ENCODE assay signal across 25 mouse cellular contexts in genomic region chr11:6563201-6563600, GRCm38 (mm10). TPM values are rescaled to one million over a fixed set of nuclear protein-coding genes. Genes with fewer than 3 reads are reported as not detected.
"Had no signal": no experiment of that assay in that cellular context is flagged by ENCODE, and none has a peak within 500 bp of the region (broad histone marks: within the 10 kb centered on the region; RNA-seq: fewer than 3 reads in every experiment).

No protein-coding gene starts in this region.

- H3K27ac ChIP-seq: limb, embryonic 10.5 days; limb, embryonic 13.5 days; liver, embryonic 12.5 days; liver, embryonic 15.5 days; lung, embryonic 15.5 days; midbrain, embryonic 10.5 days; midbrain, embryonic 13.5 days; neural tube, embryonic 12.5 days; neural tube, embryonic 15.5 days had no signal

- H3K4me1 ChIP-seq: limb, embryonic 10.5 days; midbrain, embryonic 10.5 days had no signal

- H3K4me3 ChIP-seq: limb, embryonic 10.5 days; limb, embryonic 13.5 days; liver, embryonic 12.5 days; lung, embryonic 15.5 days; midbrain, embryonic 10.5 days; midbrain, embryonic 13.5 days; neural tube, embryonic 12.5 days; neural tube, embryonic 15.5 days had no signal

- ATAC-seq: intestine, embryonic 16.5 days; liver, embryonic 12.5 days; midbrain, embryonic 13.5 days; midbrain, embryonic 16.5 days had no signal

- H3K4me2 ChIP-seq: limb, embryonic 13.5 days; lung, embryonic 15.5 days; midbrain, embryonic 13.5 days; neural tube, embryonic 12.5 days; neural tube, embryonic 15.5 days had no signal

- H3K9ac ChIP-seq: limb, embryonic 13.5 days; liver, embryonic 12.5 days; liver, embryonic 15.5 days; lung, embryonic 15.5 days; midbrain, embryonic 13.5 days; neural tube, embryonic 12.5 days; neural tube, embryonic 15.5 days had no signal

- H3K9me3 ChIP-seq: limb, embryonic 10.5 days; limb, embryonic 13.5 days; liver, embryonic 12.5 days; liver, embryonic 15.5 days; lung, embryonic 15.5 days; midbrain, embryonic 10.5 days; midbrain, embryonic 13.5 days; neural tube, embryonic 12.5 days; neural tube, embryonic 15.5 days had no signal

- H3K27me3 ChIP-seq: limb, embryonic 13.5 days; liver, embryonic 12.5 days; liver, embryonic 15.5 days; lung, embryonic 15.5 days; midbrain, embryonic 13.5 days; neural tube, embryonic 12.5 days; neural tube, embryonic 15.5 days had no signal

- H3K36me3 ChIP-seq: lung, embryonic 15.5 days had no signal

- DNase-seq: kidney, adult 18-20 months; kidney, adult 9 months; kidney, postnatal 14 days; kidney, postnatal 4 days; layer of hippocampus, adult 9-11 months; liver; lung, adult 18-20 months; lung, postnatal 10 days; lung, postnatal 36 days; right cerebral cortex, adult 18-20 months; right cerebral cortex, postnatal 14 days; right cerebral cortex, postnatal 4 days; thymus, adult 18-20 months had no signal

RNA-seq across cellular contexts. Expression of gene Nacad, which starts 42.7 kb away (rescaled TPM):
- total RNA-seq: megakaryocyte progenitor cell, adult 5-6 weeks had no signal
